Mouse (Mus musculus): Measurements from ENCODE around the gene Arhgap45.

DNA sequence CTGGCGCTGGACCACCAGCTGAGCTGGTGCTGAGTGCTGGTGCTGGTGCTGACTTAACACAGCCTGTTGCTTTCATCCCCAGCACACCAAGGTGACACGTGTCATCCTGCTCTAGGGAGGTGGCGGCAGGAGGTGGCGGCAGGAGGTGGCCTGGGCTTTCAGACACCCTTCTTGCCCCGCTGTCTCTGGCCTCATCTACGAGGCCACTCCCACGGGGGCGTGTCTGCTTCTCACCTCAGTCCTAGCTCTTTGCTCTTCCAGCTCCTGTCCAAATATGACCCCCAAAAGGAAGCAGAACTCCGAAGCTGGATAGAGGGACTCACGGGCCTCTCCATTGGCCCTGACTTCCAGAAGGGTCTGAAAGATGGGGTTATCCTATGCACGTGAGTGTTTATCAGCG is 25.4 kb upstream of the Arhgap45 start:
- TF ChIP-seq CTCF (IDR thresholded peaks at IDR 0.05; ENCODE audit: borderline replicate concordance, insufficient read depth, low read length) (no peak), POLR2A (IDR thresholded peaks at IDR 0.05; ENCODE audit: low read depth, low read length) (peak; percentile 44)

Data from embryonic fibroblast, embryonic 13.5 days (primary cell).